Mouse (Mus musculus) embryonic stem cell, embryonic (primary cell): ENCODE results near the gene Grasp.

Experiments used
- CTCF ChIA-PET, 4 experiments: fragments of 300-600 bp in 2 of 4; fragments of 350-600 bp in 2 of 4; sonication (Branson Sonifier 250); formaldehyde crosslinking; loops; one replicate each; lab custom pipeline; 2022; ENCODE audit warnings: inconsistent platforms in 2 of 4; lab: Charles Lee
- POLR2A ChIA-PET, 4 experiments: fragments of 300-600 bp in 2 of 4; fragments of 350-600 bp in 2 of 4; sonication (Branson Sonifier 250); formaldehyde crosslinking; loops; one replicate each; lab custom pipeline; 2022; ENCODE audit warnings: antibody characterized with exemption in 4 of 4, inconsistent platforms in 1 of 4; lab: Charles Lee

Grasp gene

DNA sequence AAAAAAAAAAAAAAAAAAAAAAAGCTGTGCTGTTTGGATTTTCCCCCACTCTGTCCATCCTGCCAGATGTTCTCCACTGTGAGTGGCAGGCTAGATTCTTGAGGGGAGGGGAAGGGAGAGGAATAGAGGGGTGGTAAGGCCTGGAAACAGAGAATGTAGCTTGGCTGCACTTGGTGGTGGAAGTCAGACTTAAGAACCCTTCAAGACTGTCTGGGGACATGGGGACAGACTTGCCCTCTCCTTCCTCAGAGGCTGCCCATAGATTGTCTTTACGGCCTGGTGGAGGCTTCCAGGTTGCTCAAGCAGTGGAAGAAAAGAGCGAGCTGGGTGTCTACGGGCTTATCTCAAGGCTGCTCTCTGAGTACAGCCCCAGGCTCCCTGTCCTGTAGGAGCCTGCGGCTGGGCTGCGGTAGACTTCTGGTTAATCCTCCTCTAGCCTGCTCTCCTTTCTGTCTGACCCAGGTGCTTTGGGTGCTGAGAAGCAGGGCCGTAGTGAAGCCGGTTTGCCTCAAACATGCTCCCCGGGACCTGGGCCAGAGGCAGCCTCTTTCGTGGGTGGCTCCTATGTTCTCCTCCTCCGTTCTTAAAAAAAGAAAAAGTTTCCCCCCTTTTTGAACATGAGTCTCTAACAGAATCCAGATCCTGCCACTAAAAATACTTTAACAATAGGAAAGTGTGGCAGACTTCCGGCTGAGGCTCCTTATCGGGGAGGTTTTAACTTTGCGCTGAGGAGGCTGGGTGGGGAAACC is 37.1 kb downstream of the Grasp start:
- ChIA-PET POLR2A (interaction anchor here in 3 of 4 experiments (0.5 to 17.4 kb wide), 20 partner anchors 9 to 530 kb away, joined by 3 to 268 read pairs (median 4); partner anchors contain the start of gene Atg101 (in 1 of the 3)), CTCF (interaction anchor here in 3 of 4 experiments (0.6 to 1.8 kb wide), 8 partner anchors 15 to 491 kb away, joined by 3 to 10 read pairs (median 4); partner anchors contain the start of gene Atg101 (in 1 of the 3))

DNA sequence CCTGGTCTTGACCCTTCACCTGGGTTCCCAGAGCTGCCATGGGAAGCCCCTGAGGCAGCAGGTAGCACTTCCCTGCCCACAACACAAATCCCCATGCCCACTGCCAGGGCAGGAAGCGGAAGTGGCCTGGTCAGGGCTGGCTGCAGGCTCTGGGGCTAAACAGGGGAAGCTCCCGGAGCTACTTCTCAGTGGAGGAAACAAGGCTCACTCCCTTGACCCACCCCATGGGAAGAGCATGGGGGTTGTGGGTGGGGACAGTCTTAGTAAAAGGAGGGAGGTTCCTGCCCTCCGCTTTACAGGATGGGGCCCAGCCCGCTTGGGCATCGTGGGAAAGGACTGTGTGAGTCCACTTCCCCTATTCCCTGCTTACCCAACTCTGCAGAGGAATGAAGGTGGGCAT is 38.5 kb downstream of the Grasp start:
- ChIA-PET CTCF (interaction anchor here in 2 of 4 experiments (0.7 to 1.8 kb wide), 6 partner anchors 16 to 53 kb away, joined by 3 to 4 read pairs (median 3); partner anchors contain the start of gene Atg101 (in 1 of the 2)), POLR2A (interaction anchor here in 2 of 4 experiments (0.8 to 17.4 kb wide), 9 partner anchors 10 to 29 kb away, joined by 3 to 268 read pairs (median 4); partner anchors contain the start of gene Atg101 (in 1 of the 2))

DNA sequence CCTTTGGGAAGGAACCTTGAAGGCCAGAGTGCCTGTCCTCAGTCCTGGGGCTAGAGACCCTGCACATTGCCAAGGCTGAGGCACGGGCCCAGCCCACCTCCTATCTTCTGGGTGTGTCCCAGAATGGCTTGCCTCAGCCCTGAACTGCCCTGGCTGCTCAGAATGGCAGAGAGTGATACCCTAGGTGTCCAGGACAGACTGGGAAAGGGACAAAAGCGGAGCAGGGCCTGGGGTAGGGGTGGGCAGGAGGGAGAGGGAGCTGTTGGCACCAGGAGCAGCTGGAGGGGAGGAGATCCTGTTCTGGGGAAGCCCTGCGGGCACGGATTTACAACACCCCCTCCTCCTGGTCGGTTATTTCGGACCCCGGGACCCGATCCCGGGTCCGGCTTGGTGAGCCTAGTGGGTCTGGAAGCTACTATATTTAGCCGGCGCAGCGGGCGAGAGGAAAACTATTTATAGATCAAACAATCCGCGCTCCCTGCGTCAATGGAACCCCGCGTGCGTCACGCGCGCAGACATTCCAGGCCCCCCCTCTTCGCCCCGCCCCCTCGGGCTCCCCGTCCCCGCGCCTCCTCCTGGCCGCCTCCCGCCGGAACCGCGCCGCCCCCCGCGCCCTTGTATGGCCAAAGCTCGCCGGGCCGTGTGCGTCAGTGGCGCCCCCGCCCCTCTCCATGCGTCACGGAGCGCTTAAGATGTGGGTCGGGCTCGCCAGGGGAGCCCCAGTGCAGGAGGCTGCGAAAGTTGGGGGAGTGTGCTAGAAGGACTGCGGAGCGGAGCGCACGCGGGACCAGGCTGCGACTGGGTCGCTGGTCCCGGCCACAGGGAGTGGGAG is 42.4 kb downstream of the Grasp start:
- ChIA-PET POLR2A (interaction anchor here in 3 of 4 experiments (0.6 to 17.4 kb wide), 49 partner anchors 10 to 1245 kb away, joined by 3 to 268 read pairs (median 4); partner anchors contain the start of genes Atg101 (in 2 of the 3), Nr4a1 (in 2 of the 3), 6030408B16Rik (in 1 of the 3) and Grasp (in 1 of the 3)), CTCF (interaction anchor here (0.5 to 3.5 kb wide), 26 partner anchors 9 to 1508 kb away, joined by 3 to 22 read pairs (median 4); partner anchors contain the start of gene Nr4a1 (in 1 of the 4))

DNA sequence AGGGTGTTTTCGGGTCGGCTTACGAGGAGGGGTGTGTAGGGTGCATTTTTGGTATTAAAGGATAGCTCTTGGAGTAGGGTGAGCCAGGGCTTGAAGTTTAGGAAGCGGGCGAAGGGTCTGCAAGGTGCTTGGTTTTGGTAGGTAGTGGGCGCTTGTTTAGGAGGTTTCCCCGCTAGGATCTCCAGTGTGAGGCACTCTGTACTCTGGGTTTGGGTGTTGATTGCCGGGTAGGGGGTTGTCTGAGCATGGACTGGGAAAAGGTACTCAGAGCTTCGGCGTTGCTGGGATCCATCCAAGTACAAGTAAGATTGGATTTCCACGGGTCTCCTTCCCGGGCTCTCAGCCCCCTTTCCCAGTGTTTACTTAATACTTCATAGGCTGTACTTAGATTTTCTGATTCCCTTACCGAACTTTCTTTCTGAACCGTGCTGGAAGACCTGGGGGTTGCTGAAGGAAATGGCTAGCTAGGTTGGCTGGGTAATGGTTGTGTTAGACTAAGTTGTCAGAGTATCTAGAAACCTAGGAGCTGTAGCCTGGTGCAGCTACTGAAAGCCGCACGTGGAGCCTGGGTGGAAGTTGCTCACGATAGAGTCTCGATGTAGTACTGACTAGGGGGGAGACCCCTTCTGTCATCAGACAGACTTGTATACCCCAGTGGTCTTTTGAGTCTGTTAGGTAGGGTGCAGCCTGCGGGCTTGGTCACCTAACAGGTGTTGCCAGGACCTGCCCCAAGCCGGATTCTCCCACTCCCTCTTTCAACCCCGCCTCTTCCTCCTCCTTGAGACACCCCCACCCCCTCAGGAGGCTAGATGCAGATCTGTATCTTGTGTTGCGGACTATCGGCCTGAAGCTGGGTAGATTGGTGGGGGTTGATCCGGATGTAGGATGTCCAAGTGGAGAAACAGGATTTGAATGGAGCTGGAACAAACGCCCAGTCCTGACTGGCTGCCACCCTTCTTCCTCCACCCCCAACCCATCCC is 43.4 kb downstream of the Grasp start:
- ChIA-PET POLR2A (interaction anchor here in 3 of 4 experiments (0.6 to 17.4 kb wide), 49 partner anchors 9 to 761 kb away, joined by 3 to 268 read pairs (median 4); partner anchors contain the start of genes Atg101 (in 3 of the 3), Nr4a1 (in 2 of the 3), 6030408B16Rik (in 1 of the 3) and Grasp (in 1 of the 3)), CTCF (interaction anchor here (0.6 to 3.5 kb wide), 29 partner anchors 9 to 1509 kb away, joined by 3 to 22 read pairs (median 4); partner anchors contain the start of genes Atg101 (in 1 of the 4) and Nr4a1 (in 1 of the 4))

DNA sequence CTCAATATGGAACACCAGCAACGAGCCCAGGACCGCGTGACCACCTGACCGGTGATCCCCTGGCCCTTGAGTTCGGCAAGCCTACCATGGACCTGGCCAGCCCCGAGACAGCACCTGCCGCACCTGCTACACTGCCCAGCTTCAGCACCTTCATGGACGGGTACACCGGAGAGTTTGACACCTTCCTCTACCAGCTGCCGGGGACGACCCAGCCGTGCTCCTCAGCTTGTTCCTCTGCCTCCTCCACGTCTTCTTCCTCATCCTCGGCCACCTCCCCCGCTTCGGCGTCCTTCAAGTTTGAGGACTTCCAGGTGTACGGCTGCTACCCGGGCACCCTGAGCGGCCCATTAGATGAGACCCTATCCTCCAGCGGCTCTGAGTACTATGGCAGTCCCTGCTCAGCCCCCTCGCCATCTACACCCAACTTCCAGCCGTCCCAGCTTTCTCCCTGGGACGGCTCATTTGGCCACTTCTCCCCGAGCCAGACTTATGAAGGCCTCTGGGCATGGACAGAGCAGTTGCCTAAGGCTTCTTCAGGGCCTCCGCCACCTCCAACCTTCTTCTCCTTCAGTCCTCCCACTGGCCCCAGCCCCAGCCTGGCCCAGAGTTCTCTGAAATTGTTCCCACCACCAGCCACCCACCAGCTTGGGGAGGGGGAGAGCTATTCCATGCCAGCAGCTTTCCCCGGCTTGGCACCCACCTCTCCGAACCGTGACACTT is 46.3 kb downstream of the Grasp start:
- CTCF ChIA-PET, result interaction anchor here in 3 of 4 experiments (0.5 to 2.3 kb wide), 14 partner anchors 9 to 1799 kb away, joined by 3 to 7 read pairs (median 4); partner anchors contain the start of gene Atg101 (in 1 of the 3)
- POLR2A ChIA-PET, result interaction anchor here in 3 of 4 experiments (0.5 to 17.4 kb wide), 20 partner anchors 9 to 1665 kb away, joined by 3 to 268 read pairs (median 4); partner anchors contain the start of gene Atg101 (in 1 of the 3)

DNA sequence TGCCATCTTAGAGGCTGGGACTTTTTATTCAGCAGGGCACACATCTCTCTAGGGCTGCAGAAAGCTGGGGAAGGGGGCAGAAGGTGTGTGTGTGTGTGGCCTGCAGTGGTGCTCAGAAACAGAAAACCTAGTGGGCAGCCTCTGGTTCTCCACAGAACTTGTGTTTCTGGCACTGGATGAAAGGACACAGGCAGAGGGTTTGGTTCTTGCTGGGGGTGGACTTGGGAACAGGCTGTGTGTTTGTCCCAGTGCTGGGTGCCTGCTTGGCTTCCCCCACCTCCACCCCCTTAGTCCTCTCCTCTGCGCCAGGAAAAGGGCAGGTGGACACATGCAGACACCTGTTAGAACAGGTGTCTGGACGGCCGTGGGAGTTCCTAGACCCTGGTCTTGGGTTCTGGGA is 47.1 kb downstream of the Grasp start:
- ChIA-PET POLR2A (interaction anchor here in 1 of 4 experiments (0.6 to 17.4 kb wide), 5 partner anchors 8 to 29 kb away, joined by 3 to 268 read pairs (median 6); partner anchors contain the start of genes Atg101 and Nr4a1), CTCF (interaction anchor here in 2 of 4 experiments (0.6 to 2.3 kb wide), 4 partner anchors 12 to 33 kb away, joined by 3 to 7 read pairs (median 4); no protein-coding TSS in a partner anchor)

DNA sequence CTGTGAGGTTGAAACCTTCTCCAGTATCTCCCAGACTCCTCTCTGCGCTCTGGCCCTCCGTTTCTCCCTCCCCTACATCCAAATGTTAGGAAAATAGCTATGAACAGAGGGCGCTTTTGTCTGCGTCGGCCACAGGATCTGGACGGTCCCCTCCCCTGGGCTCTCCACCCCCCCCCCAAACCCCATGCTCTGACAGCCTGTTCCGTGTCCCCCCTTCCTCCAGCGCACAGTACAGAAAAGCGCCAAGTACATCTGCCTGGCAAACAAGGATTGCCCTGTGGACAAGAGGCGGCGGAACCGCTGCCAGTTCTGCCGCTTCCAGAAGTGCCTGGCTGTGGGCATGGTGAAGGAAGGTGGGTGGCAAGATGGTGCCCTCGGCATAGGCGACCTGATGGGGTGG is 47.5 kb downstream of the Grasp start:
- ChIA-PET CTCF (interaction anchor here in 2 of 4 experiments (0.6 to 2.3 kb wide), 4 partner anchors 11 to 34 kb away, joined by 3 to 7 read pairs (median 4); no protein-coding TSS in a partner anchor), POLR2A (interaction anchor here in 2 of 4 experiments (0.5 to 17.4 kb wide), 5 partner anchors 8 to 29 kb away, joined by 3 to 268 read pairs (median 5); partner anchors contain the start of genes Atg101 (in 1 of the 2) and Nr4a1 (in 1 of the 2))

DNA sequence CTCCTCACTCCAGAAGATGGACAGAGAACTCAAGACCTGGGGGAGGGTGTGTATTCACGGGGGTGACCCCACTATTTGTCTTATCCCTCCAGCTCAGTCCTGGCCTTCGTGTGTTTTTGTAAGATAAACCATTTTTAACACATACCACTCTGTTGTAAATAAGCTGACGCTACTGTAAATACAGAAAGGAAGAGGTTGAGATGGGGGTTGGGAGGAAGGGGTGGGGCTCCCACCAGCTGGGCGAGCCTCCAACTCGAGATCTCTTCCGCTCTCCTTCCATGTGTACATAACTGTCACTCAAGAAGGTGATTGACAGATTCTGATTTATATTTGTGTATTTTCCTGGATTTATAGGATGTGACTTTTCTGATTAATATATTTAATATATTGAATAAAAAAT is 50.4 kb downstream of the Grasp start:
- POLR2A ChIA-PET, result interaction anchor here in 2 of 4 experiments (0.8 to 16.9 kb wide), 17 partner anchors 9 to 80 kb away, joined by 3 to 268 read pairs (median 5); partner anchors contain the start of genes Atg101 (in 2 of the 2), Grasp (in 1 of the 2) and Nr4a1 (in 1 of the 2)
- CTCF ChIA-PET, result interaction anchor here (0.6 to 2.4 kb wide), 9 partner anchors 9 to 62 kb away, joined by 3 to 11 read pairs (median 4); no protein-coding TSS in a partner anchor

DNA sequence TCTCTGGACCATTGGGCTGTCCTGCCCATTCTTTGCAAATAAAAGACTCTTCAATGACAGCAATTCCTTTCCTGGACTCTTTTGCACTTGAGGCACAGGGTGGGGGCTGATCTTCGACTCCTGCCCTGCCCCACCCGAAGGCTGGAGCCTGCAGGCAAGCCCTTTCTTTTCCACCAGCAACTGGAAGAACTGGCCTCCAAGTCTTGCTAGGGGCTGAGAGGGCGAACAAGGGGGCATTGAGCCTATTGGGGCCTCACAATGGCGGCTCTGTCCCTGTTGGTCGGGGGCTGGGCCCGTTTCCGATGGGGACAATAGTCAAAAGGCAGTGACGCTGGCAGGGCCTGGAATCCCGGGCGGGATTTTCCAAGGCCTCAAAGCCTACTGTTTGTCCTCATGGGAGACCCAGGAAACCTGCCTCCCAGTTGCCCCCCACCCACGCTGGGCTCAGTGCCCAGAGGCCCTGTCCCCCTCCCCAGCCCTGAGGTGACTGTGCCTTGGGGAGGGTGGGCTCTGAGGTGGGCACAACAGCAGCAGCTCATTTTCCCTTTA is 53.4 kb downstream of the Grasp start:
- POLR2A ChIA-PET, result interaction anchor here (0.7 to 16.9 kb wide), 24 partner anchors 9 to 54 kb away, joined by 3 to 268 read pairs (median 4); partner anchors contain the start of genes 6030408B16Rik (in 1 of the 4), Grasp (in 1 of the 4) and Nr4a1 (in 1 of the 4)

DNA sequence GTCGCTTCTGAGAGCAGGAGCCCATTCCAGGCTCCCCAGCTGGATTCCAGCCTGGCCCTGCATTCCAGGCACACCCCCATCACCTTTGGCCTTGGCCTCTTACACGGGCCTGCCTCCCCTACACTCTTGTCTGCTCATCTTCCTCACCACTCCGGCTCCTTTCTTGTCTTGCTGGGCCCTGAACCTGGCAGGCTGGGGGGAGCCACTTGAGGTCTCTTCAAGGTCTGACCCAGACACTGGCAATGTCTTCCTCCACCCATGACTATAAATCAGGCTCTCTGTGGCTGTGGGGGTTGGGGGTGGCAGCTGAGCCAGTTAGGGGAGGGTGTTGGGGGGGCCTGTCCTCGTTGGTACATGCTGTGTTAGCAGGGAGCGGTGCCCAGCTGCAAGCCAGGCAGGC is 54.6 kb downstream of the Grasp start:
- POLR2A ChIA-PET, result interaction anchor here (0.5 to 16.9 kb wide), 19 partner anchors 12 to 55 kb away, joined by 3 to 268 read pairs (median 4); partner anchors contain the start of genes 6030408B16Rik (in 1 of the 4), Grasp (in 1 of the 4) and Nr4a1 (in 1 of the 4)
- CTCF ChIA-PET, result interaction anchor here in 3 of 4 experiments (0.7 to 5.1 kb wide), 6 partner anchors 9 to 57 kb away, joined by 3 to 32 read pairs (median 6); no protein-coding TSS in a partner anchor

More for the DNA sequence above, 53.4 kb downstream of the Grasp start:
- CTCF ChIA-PET, result interaction anchor here in 3 of 4 experiments (0.6 to 5.1 kb wide), 8 partner anchors 9 to 184 kb away, joined by 3 to 32 read pairs (median 6); no protein-coding TSS in a partner anchor

DNA sequence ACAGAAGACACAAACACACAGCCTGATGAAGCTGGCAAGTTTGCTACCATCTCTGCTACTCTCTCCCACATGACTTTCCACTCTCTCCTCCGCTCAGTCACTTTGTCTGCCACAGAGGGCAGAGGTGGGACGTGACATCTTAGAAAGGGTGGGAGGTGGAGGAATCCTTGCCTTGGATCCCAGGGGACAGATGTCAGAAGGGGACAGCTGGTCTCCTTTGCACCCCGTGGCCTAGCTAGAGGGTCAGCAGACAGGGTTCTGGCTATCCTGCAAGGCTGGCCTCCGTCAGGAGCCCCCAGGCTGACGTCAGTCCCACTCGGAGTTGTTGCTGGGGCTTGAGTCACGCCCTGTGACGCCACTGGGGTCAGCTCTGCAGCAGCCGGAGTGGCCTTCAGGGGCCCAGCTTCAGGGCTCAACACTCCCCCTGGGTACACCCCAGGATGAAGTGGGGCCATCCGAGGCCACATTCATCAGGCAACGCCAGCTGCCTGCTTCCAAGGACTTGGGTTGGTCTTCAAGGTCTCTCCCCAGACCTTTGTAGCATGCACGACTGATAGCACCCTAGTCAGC is 55.5 kb downstream of the Grasp start:
- ChIA-PET CTCF (interaction anchor here (0.6 to 5.1 kb wide), 11 partner anchors 10 to 282 kb away, joined by 3 to 32 read pairs (median 4); no protein-coding TSS in a partner anchor), POLR2A (interaction anchor here in 3 of 4 experiments (0.6 to 16.9 kb wide), 24 partner anchors 11 to 1126 kb away, joined by 3 to 268 read pairs (median 4); partner anchors contain the start of genes 6030408B16Rik (in 1 of the 3), Grasp (in 1 of the 3), Nr4a1 (in 1 of the 3) and Sp1 (in 1 of the 3))
